Comparison of ENCODE assay signal across 11 mouse cellular contexts in genomic region chr17:86506881-86507280, GRCm38 (mm10). TPM values are rescaled to one million over a fixed set of nuclear protein-coding genes. Genes with fewer than 3 reads are reported as not detected.
A peak's percentile ranks its signal among the peaks of the same experiment; 100 is the strongest.
DNase-seq lines count a peak whose midpoint lies in the region; ATAC-seq and TF ChIP-seq lines count a peak whose summit lies in the region.
"Had no signal": no experiment of that assay in that cellular context is flagged by ENCODE, and none has a peak within 500 bp of the region (broad histone marks: within the 10 kb centered on the region; RNA-seq: fewer than 3 reads in every experiment).

No protein-coding gene starts in this region.

- no peak overlapping the region for H3K9ac ChIP-seq in hindbrain, embryonic 14.5 days
- no peak overlapping the region for H3K9ac ChIP-seq in hindbrain, postnatal 0 days (replicated peaks; ENCODE audit: low read length)
- no peak overlapping the region for H3K9ac ChIP-seq in lung, embryonic 16.5 days (ENCODE audit: low read length)
- no peak overlapping the region for H3K9ac ChIP-seq in heart, postnatal 0 days (replicated peaks; ENCODE audit: low read depth, low read length)
- H3K9ac ChIP-seq: midbrain, embryonic 12.5 days had no signal

- TF ChIP-seq EP300 in heart, postnatal 0 days (IDR thresholded peaks at IDR 0.05; ENCODE audit: low read depth) = no peak

- WGBS in hindbrain, embryonic 14.5 days = 82% methylated on average over 5 of the region's 5 CpGs
- 84% methylated on average over 5 of the region's 5 CpGs for WGBS in hindbrain, postnatal 0 days
- 41% methylated on average over 5 of the region's 5 CpGs for WGBS in lung, embryonic 16.5 days
- 65% methylated on average over 5 of the region's 5 CpGs for WGBS in heart, postnatal 0 days
- 74% methylated on average over 5 of the region's 5 CpGs for WGBS in small intestine, adult 2 months

- H3K9me3 ChIP-seq in hindbrain, embryonic 14.5 days (ENCODE audit: control insufficient read depth, low read length) = no peaks in the 10 kb centered on the region
- no peaks in the 10 kb centered on the region for H3K9me3 ChIP-seq in hindbrain, postnatal 0 days (ENCODE audit: low read length)
- no peaks in the 10 kb centered on the region for H3K9me3 ChIP-seq in lung, embryonic 16.5 days (ENCODE audit: control insufficient read depth, low read length)
- no peaks in the 10 kb centered on the region for H3K9me3 ChIP-seq in heart, postnatal 0 days (replicated peaks; ENCODE audit: control insufficient read depth, low read length)
- H3K9me3 ChIP-seq: midbrain, embryonic 12.5 days had no signal

- no peak for DNase-seq in hindbrain, embryonic 14.5 days (ENCODE audit: low spot score)
- DNase-seq in hindbrain, postnatal 0 days (ENCODE audit: low spot score) = no peak
- no peak for DNase-seq in lung, postnatal 10 days
- peak; percentile 43 for DNase-seq in heart, postnatal 0 days (ENCODE audit: low spot score)
- DNase-seq: thymus, postnatal 14 days had no signal

- H3K4me3 ChIP-seq in hindbrain, embryonic 14.5 days (replicated peaks; ENCODE audit: low read length) = no peak overlapping the region
- H3K4me3 ChIP-seq in hindbrain, postnatal 0 days (ENCODE audit: low read length) = no peak overlapping the region
- H3K4me3 ChIP-seq in lung, embryonic 16.5 days (ENCODE audit: low read length) = no peak overlapping the region
- H3K4me3 ChIP-seq in heart, postnatal 0 days (ENCODE audit: low read depth, low read length) = no peak overlapping the region
- no peak overlapping the region for H3K4me3 ChIP-seq in small intestine, adult 2 months (ENCODE audit: low read depth, low read length)
- H3K4me3 ChIP-seq: midbrain, embryonic 12.5 days had no signal

- TF ChIP-seq CTCF in hindbrain, postnatal 0 days (IDR thresholded peaks at IDR 0.05; ENCODE audit: low read depth) = no peak
- no peak for TF ChIP-seq CTCF in heart, postnatal 0 days (IDR thresholded peaks at IDR 0.05; ENCODE audit: low read depth)
- TF ChIP-seq CTCF in small intestine, adult 2 months (IDR thresholded peaks at IDR 0.05; ENCODE audit: extremely low read depth, insufficient read length, insufficient replicate concordance, low read depth, low read length) = no peak

- no peak for TF ChIP-seq POLR2A in small intestine, adult 2 months (IDR thresholded peaks at IDR 0.05; ENCODE audit: low read depth, low read length)

- ATAC-seq in hindbrain, embryonic 14.5 days (ENCODE audit: low FRiP score) = no peak
- ATAC-seq in hindbrain, postnatal 0 days = no peak
- ATAC-seq in lung, embryonic 16.5 days (ENCODE audit: low read depth) = no peak; the same call in 1 of the 2 replicates
- ATAC-seq in heart, postnatal 0 days (ENCODE audit: insufficient read depth, low read depth) = peak; percentile 37; the same call in 1 of the 2 replicates
- ATAC-seq in inflammation-experienced regulatory T-cells, adult 6 months = no peak

- H3K27ac ChIP-seq in hindbrain, embryonic 14.5 days = peak overlapping the region; percentile 58; the same call in 1 of the 2 replicates
- H3K27ac ChIP-seq in hindbrain, postnatal 0 days = no peak overlapping the region
- H3K27ac ChIP-seq in lung, embryonic 16.5 days (ENCODE audit: low read length) = peak overlapping the region; percentile 81
- H3K27ac ChIP-seq in heart, postnatal 0 days (ENCODE audit: low read depth) = peak overlapping the region; percentile 71
- peak overlapping the region; percentile 44 for H3K27ac ChIP-seq in small intestine, adult 2 months (ENCODE audit: insufficient read depth, low read depth, low read length)
- H3K27ac ChIP-seq: midbrain, embryonic 12.5 days had no signal

- H3K27me3 ChIP-seq in hindbrain, embryonic 14.5 days (ENCODE audit: control insufficient read depth, insufficient read depth, low read length) = no peaks in the 10 kb centered on the region
- H3K27me3 ChIP-seq in hindbrain, postnatal 0 days (ENCODE audit: insufficient read depth, low read length) = no peaks in the 10 kb centered on the region
- H3K27me3 ChIP-seq in lung, embryonic 16.5 days (ENCODE audit: control insufficient read depth, insufficient read depth, low read depth, low read length) = no peaks in the 10 kb centered on the region
- H3K27me3 ChIP-seq in heart, postnatal 0 days (ENCODE audit: control insufficient read depth, insufficient read depth, low read length) = no peaks in the 10 kb centered on the region
- H3K27me3 ChIP-seq in small intestine, adult 2 months (ENCODE audit: control insufficient read depth, insufficient read depth, low read length) = no peaks in the 10 kb centered on the region
- H3K27me3 ChIP-seq: midbrain, embryonic 12.5 days had no signal

- H3K4me1 ChIP-seq in hindbrain, embryonic 14.5 days (replicated peaks; ENCODE audit: control insufficient read depth, insufficient read depth, low read length) = no peaks in the 10 kb centered on the region
- H3K4me1 ChIP-seq in hindbrain, postnatal 0 days (ENCODE audit: insufficient read depth, low read length) = no peaks in the 10 kb centered on the region
- H3K4me1 ChIP-seq in lung, embryonic 16.5 days (replicated peaks; ENCODE audit: control insufficient read depth, insufficient read depth, low read length) = peaks cover 10% of the 10 kb centered on the region
- peaks cover 10% of the 10 kb centered on the region for H3K4me1 ChIP-seq in heart, postnatal 0 days (ENCODE audit: control insufficient read depth, insufficient read depth)
- H3K4me1 ChIP-seq in small intestine, adult 2 months (ENCODE audit: control insufficient read depth, insufficient read depth, insufficient read length, low read length) = no peaks in the 10 kb centered on the region; the same call in 1 of the 2 replicates
- H3K4me1 ChIP-seq: midbrain, embryonic 12.5 days had no signal

- H3K36me3 ChIP-seq in hindbrain, embryonic 14.5 days (replicated peaks; ENCODE audit: control insufficient read depth, insufficient read depth) = no peaks in the 10 kb centered on the region
- no peaks in the 10 kb centered on the region for H3K36me3 ChIP-seq in hindbrain, postnatal 0 days (ENCODE audit: insufficient read depth, low read length)
- no peaks in the 10 kb centered on the region for H3K36me3 ChIP-seq in lung, embryonic 16.5 days (ENCODE audit: control insufficient read depth, insufficient read depth, low read length)
- H3K36me3 ChIP-seq in heart, postnatal 0 days (replicated peaks; ENCODE audit: control insufficient read depth, insufficient read depth, low read length) = no peaks in the 10 kb centered on the region
- H3K36me3 ChIP-seq in small intestine, adult 2 months (ENCODE audit: control insufficient read depth, insufficient read depth, low read length) = no peaks in the 10 kb centered on the region
- H3K36me3 ChIP-seq: midbrain, embryonic 12.5 days had no signal

- no peak overlapping the region for H3K4me2 ChIP-seq in hindbrain, embryonic 14.5 days (replicated peaks)
- H3K4me2 ChIP-seq in hindbrain, postnatal 0 days (ENCODE audit: low read depth, low read length) = no peak overlapping the region
- H3K4me2 ChIP-seq in lung, embryonic 16.5 days (ENCODE audit: low read depth, low read length) = no peak overlapping the region
- H3K4me2 ChIP-seq in heart, postnatal 0 days (ENCODE audit: low read depth, low read length) = no peak overlapping the region
- H3K4me2 ChIP-seq: midbrain, embryonic 12.5 days had no signal

RNA-seq across cellular contexts. Expression of gene Gm10309, which starts 1.8 kb away (rescaled TPM):
- polyA plus RNA-seq in hindbrain, embryonic 14.5 days (2014; fragmentation: Nextera tagmentation; extraction: Ambion mirVana) = 0.20 and 0.62 TPM in 2 replicates
- total RNA-seq in hindbrain, postnatal 0 days (2014; rRNA removed) = not detected in 2 replicates
- 0.14 and 0.30 TPM in 2 replicates for polyA plus RNA-seq in hindbrain, postnatal 0 days (2015; fragmentation: Nextera tagmentation; extraction: Ambion mirVana)
- polyA plus RNA-seq in lung, embryonic 16.5 days (2015; fragmentation: Nextera tagmentation; extraction: Ambion mirVana) = 0.54 and 0.55 TPM in 2 replicates
- not detected in 2 replicates for total RNA-seq in heart, postnatal 0 days (2014; rRNA removed; ENCODE audit: low replicate concordance)
- polyA plus RNA-seq in heart, postnatal 0 days (2015; fragmentation: Nextera tagmentation; extraction: Ambion mirVana) = 0.10 and 0.12 TPM in 2 replicates
- 0.05 TPM in 1 of 2 replicates, not detected in the other for polyA plus RNA-seq in small intestine, adult 2 months (2012; rRNA removed)
- 1 to 10 TPM in 2 of 3 experiments, under 1 TPM in 1; 0.35 to 1.3 (median 1.1) TPM for polyA plus RNA-seq in inflammation-experienced regulatory T-cells, adult 6 months (2017; shearing (Covaris generic))
- total RNA-seq: granulocyte monocyte progenitor cell, adult 5-6 weeks had no signal
- polyA plus RNA-seq: cortical plate, adult 2 months had no signal
